Mouse (Mus musculus) neural tube, embryonic 14.5 days (tissue): ENCODE data around the gene Vsig8. TPM values are rescaled to one million over a fixed set of nuclear protein-coding genes. Genes with fewer than 3 reads are reported as not detected.
A peak's percentile ranks its signal among the peaks of the same experiment; 100 is the strongest.

ENCODE experiments used
- ATAC-seq: fragments of 200-750 bp; cut with Nextera tagmentation; 2 replicates; pipeline ENCODE4 v1.8.0; 2017; ENCODE audit warnings: low read depth, mild to moderate bottlenecking, moderate TSS enrichment, moderate library complexity
- H3K27ac ChIP-seq: fragments of 300-500 bp; sonication (generic); 2 replicates; pipeline ENCODE4 v1.5.1; 2014; ENCODE audit warnings: low read depth, mild to moderate bottlenecking, control low read depth, low read length, moderate library complexity, mixed read lengths
- H3K27me3 ChIP-seq: fragments of 300-500 bp; sonication (generic); 2 replicates; pipeline ENCODE4 v1.6.1; 2014; ENCODE audit warnings: low read length; ENCODE audit not compliant: control insufficient read depth, insufficient read depth
- H3K36me3 ChIP-seq: fragments of 300-500 bp; sonication (generic); 2 replicates; pipeline ENCODE4 v1.6.1; 2014; ENCODE audit warnings: low read length, mixed read lengths; ENCODE audit not compliant: control insufficient read depth, insufficient read depth
- H3K4me1 ChIP-seq: fragments of 300-500 bp; sonication (generic); 2 replicates; pipeline ENCODE4 v1.6.1; 2014; ENCODE audit warnings: low read length; ENCODE audit not compliant: control insufficient read depth, insufficient read depth
- H3K4me2 ChIP-seq: fragments of 300-500 bp; sonication (generic); 2 replicates; pipeline ENCODE4 v1.6.1; 2014; ENCODE audit warnings: mild to moderate bottlenecking, low read depth, low read length, control low read depth
- H3K4me3 ChIP-seq: fragments of 300-500 bp; sonication (generic); 2 replicates; pipeline ENCODE4 v1.5.1; 2014; ENCODE audit warnings: low read depth, low read length, control low read depth, mixed read lengths
- H3K9ac ChIP-seq: fragments of 300-500 bp; sonication (generic); replicated peaks from 2 replicates; pipeline ENCODE4 v1.6.1; 2014; ENCODE audit warnings: low read depth, mild to moderate bottlenecking, control low read depth, low read length, mixed read lengths
- H3K9me3 ChIP-seq: fragments of 300-500 bp; sonication (generic); 2 replicates; pipeline ENCODE4 v1.6.1; 2016; ENCODE audit warnings: low read length; ENCODE audit not compliant: control insufficient read depth
- WGBS: fragments of 180-500 bp; shearing (Covaris S2); extraction: QIAGEN DNeasy Blood & Tissue Kit; methylation state at CpG from one replicate; pipeline ENCODE4 v1.1.7; 2014; 5-methylcytosine and 5-hydroxymethylcytosine counted together
- polyA plus RNA-seq: library from polyadenylated mRNA; unstranded; fragments of >200 nt; fragmentation: Nextera tagmentation; extraction: Ambion mirVana; gene quantifications from 2 replicates; pipeline ENCODE4 v1.2.1, GENCODE M21; 2014

The Vsig8 gene
- polyA plus RNA-seq: 1.4 and 1.5 TPM in 2 replicates

- Histone ChIP-seq H3K27me3 (no peaks in the 10 kb centered on the region), H3K27ac (no peak within 1 kb of the TSS), H3K4me1 (peaks cover 5% of the 10 kb centered on the region; the same call in 1 of the 2 replicates), H3K9me3 (no peaks in the 10 kb centered on the region), H3K9ac (no peak within 1 kb of the TSS), H3K4me2 (no peak within 1 kb of the TSS), H3K4me3 (no peak within 1 kb of the TSS), H3K36me3 (no peaks in the 10 kb centered on the region)
- 83% methylated on average over 11 of the region's 11 CpGs for WGBS
- no peak for ATAC-seq
These were observed at the start of gene Vsig8 for GRCm38 (mm10) chr1:172555638-172556037. TSS of gene Vsig8 (plus strand) at chr1:172555938.

- Histone ChIP-seq H3K4me2 (no peak overlapping the region), H3K4me1 (peaks cover 19% of the 10 kb centered on the region), H3K36me3 (no peaks in the 10 kb centered on the region), H3K27ac (no peak overlapping the region), H3K27me3 (no peaks in the 10 kb centered on the region), H3K9ac (no peak overlapping the region), H3K4me3 (no peak overlapping the region), H3K9me3 (no peaks in the 10 kb centered on the region)
- no peak for ATAC-seq
- WGBS: 60% methylated on average over 5 of the region's 5 CpGs
These were observed 48.7 kb upstream of the Vsig8 start for GRCm38 (mm10) chr1:172507001-172507400.

DNA sequence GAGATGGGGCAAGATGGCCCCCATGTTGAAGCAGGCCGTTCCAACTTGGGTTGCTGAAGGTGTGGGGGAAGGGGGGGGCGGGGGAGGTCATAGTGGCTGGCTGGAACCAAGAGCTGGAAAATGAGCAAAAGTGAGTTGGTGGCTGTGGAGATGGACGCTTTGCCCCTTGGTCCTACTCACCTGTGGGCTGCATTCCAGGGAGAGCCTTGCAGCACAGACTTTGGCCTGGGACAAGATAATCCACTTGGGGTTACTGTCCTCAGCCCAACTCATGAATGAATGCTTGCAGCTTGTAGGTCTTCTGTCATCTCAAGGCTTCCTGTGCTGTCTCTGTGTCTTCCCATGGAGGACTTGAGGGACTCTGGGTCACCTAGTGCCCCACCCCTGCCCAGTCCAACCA lies 48.0 kb upstream of the Vsig8 start:
- Histone ChIP-seq H3K27me3 (no peaks in the 10 kb centered on the region), H3K27ac (no peak overlapping the region), H3K4me1 (peaks cover 14% of the 10 kb centered on the region), H3K9ac (no peak overlapping the region), H3K9me3 (no peaks in the 10 kb centered on the region), H3K4me3 (no peak overlapping the region), H3K4me2 (no peak overlapping the region), H3K36me3 (no peaks in the 10 kb centered on the region)
- WGBS: 88% methylated on average over 3 of the region's 3 CpGs
- no peak for ATAC-seq

DNA sequence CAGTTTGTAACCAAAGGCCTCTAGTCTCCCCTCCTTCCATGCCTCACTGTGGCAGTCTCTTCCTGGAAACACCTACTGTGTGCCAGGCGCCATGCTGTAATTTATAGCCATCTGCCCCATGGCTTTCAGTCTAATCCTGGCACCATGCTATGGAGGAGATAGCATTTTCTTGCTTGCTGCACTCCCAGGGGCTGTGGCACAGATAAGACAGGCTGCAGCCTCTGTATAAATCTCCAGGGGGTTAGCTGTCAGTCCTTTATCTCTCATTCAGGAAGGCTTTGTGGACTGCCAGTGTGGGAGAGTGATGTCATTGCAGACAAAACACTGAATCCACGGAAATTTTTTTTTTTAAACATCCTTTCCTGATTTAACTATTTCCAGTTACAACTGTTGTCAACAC lies 47.6 kb upstream of the Vsig8 start:
- Histone ChIP-seq H3K4me2 (no peak overlapping the region), H3K9me3 (no peaks in the 10 kb centered on the region), H3K4me3 (no peak overlapping the region), H3K4me1 (peaks cover 11% of the 10 kb centered on the region; the same call in 1 of the 2 replicates), H3K27ac (no peak overlapping the region), H3K9ac (no peak overlapping the region), H3K27me3 (no peaks in the 10 kb centered on the region), H3K36me3 (no peaks in the 10 kb centered on the region)
- ATAC-seq: no peak
- WGBS: 54% methylated on average over 2 of the region's 2 CpGs

- Histone ChIP-seq H3K9me3 (no peaks in the 10 kb centered on the region), H3K27me3 (no peaks in the 10 kb centered on the region), H3K4me1 (peaks cover 2% of the 10 kb centered on the region; the same call in 1 of the 2 replicates), H3K9ac (no peak overlapping the region), H3K27ac (no peak overlapping the region), H3K36me3 (no peaks in the 10 kb centered on the region), H3K4me3 (no peak overlapping the region), H3K4me2 (no peak overlapping the region)
- WGBS: 77% methylated on average over 5 of the region's 5 CpGs
- ATAC-seq: no peak
These were observed 46.5 kb upstream of the Vsig8 start for GRCm38 (mm10) chr1:172509235-172509634.

GRCm38 (mm10) chr1:172509983-172510382 lies 45.8 kb upstream of the Vsig8 start:
- WGBS: 38% methylated on average over 8 of the region's 8 CpGs
- ATAC-seq: no peak
- H3K4me1 ChIP-seq: no peaks in the 10 kb centered on the region; the same call in 1 of the 2 replicates

DNA sequence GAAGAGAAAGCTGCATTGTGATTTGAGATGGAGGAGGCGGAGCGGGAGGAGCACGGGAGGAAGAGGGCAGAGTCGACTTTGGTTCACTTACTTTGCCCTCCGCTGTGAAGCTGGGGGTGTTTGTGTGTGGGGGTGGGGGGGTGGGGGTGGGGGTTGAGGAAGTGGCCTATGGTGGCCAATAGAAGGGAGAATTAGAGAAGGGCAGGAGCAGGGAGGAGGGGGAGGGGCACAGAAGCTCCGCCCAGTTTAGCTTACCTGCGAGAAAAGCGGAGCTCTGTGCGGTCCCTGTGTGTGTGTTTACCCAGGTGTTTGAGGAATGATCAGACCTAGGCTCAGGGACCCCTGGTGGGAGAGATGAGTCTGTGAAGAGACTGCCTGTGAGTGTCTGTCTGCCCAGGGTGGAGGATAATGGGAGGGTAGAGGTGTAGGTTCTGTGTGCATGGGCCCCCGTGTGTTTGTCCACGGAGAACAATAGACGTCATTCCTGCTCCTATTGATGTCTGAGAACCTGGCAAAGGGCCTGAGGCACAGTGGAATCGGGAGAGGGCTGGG lies 45.2 kb upstream of the Vsig8 start:
- H3K4me1 ChIP-seq: no peaks in the 10 kb centered on the region; the same call in 1 of the 2 replicates
- WGBS: 23% methylated on average over 13 of the region's 13 CpGs
- no peaks in the 10 kb centered on the region for H3K27me3 ChIP-seq
- no peak overlapping the region for H3K4me2 ChIP-seq
- no peaks in the 10 kb centered on the region for H3K9me3 ChIP-seq
- H3K9ac ChIP-seq: no peak overlapping the region
- no peaks in the 10 kb centered on the region for H3K36me3 ChIP-seq
- no peak overlapping the region for H3K27ac ChIP-seq
- no peak; the same call in 1 of the 2 replicates for ATAC-seq
- H3K4me3 ChIP-seq: no peak overlapping the region

More at GRCm38 (mm10) chr1:172509983-172510382, 45.8 kb upstream of the Vsig8 start:
- H3K4me3 ChIP-seq: no peak overlapping the region
- no peak overlapping the region for H3K9ac ChIP-seq
- no peaks in the 10 kb centered on the region for H3K27me3 ChIP-seq
- no peak overlapping the region for H3K4me2 ChIP-seq
- no peak overlapping the region for H3K27ac ChIP-seq
- no peaks in the 10 kb centered on the region for H3K9me3 ChIP-seq
- no peaks in the 10 kb centered on the region for H3K36me3 ChIP-seq

DNA sequence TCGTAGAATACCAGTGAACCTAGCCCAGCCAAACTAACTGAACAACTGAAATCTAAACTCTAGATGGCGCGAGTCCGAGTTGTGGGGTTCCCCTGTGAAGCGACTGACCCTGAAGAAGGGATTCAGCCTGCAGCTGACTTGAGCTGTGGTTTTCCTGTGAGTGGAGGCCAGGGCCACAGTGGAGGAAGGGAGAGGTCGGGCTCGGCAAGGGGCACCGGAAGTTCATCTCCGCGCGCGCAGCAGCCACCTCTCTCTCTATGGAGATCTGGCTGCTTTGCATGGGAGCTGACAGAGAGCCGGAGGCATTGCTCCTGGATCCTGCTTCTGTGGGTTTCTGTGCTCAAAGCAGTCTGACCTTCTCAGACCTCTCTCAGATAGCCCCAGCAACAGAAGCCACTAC lies 42.8 kb upstream of the Vsig8 start:
- H3K4me2 ChIP-seq: no peak overlapping the region
- WGBS: 30% methylated on average over 13 of the region's 13 CpGs

GRCm38 (mm10) chr1:172513525-172514212 lies 42.1 kb upstream of the Vsig8 start:
- no peak overlapping the region for H3K9ac ChIP-seq
- 79% methylated on average over 17 of the region's 17 CpGs for WGBS
- H3K4me2 ChIP-seq: no peak overlapping the region
- H3K4me1 ChIP-seq: no peaks in the 10 kb centered on the region; the same call in 1 of the 2 replicates
- peak; percentile 32; the same call in 1 of the 2 replicates for ATAC-seq
- no peak overlapping the region for H3K27ac ChIP-seq
- H3K27me3 ChIP-seq: no peaks in the 10 kb centered on the region
- H3K36me3 ChIP-seq: no peaks in the 10 kb centered on the region
- no peaks in the 10 kb centered on the region for H3K9me3 ChIP-seq
- H3K4me3 ChIP-seq: no peak overlapping the region

More for the DNA sequence above, 42.8 kb upstream of the Vsig8 start:
- Histone ChIP-seq H3K36me3 (no peaks in the 10 kb centered on the region), H3K9me3 (no peaks in the 10 kb centered on the region), H3K27me3 (no peaks in the 10 kb centered on the region), H3K4me3 (no peak overlapping the region), H3K27ac (no peak overlapping the region), H3K4me1 (no peaks in the 10 kb centered on the region; the same call in 1 of the 2 replicates), H3K9ac (no peak overlapping the region)
- no peak for ATAC-seq
